Mouse (Mus musculus) CH12.LX (cell line): ENCODE measurements at regions not wholly inside any gene's neighbourhood (a gene's known extent, or its start where the extent isn't known, plus 50 kb on each side); places are given as distances from the start of the nearest gene placed in this dataset.

ENCODE experiments used
- BHLHE40 ChIP-seq: IDR thresholded peaks from 2 replicates; pipeline ENCODE4 v1.6.1; 2011; ENCODE audit warnings: mild to moderate bottlenecking, low read depth, low read length, improper control_type of control experiment
- CHD1 ChIP-seq: IDR thresholded peaks from 2 replicates; pipeline ENCODE4 v1.6.1; 2012; ENCODE audit warnings: low read depth, low read length, improper control_type of control experiment, inconsistent platforms
- CTCF ChIP-seq, 2 experiments: IDR thresholded peaks in 1 of 2; conservative IDR thresholded peaks in 1 of 2; 2 replicates each; pipeline ENCODE4 v1.5.1; 2011 to 2012; ENCODE audit warnings: low read depth in 2 of 2, low read length in 2 of 2, improper control_type of control experiment in 1 of 2, inconsistent platforms in 1 of 2, mild to moderate bottlenecking in 1 of 2, moderate library complexity in 1 of 2
- HCFC1 ChIP-seq: IDR thresholded peaks from 2 replicates; pipeline ENCODE4 v1.6.1; 2012; ENCODE audit warnings: low read depth, mild to moderate bottlenecking, inconsistent platforms, low read length, improper control_type of control experiment
- KAT2A ChIP-seq: IDR thresholded peaks from 2 replicates; pipeline ENCODE4 v1.6.1; 2012; ENCODE audit warnings: low read length, improper control_type of control experiment, inconsistent platforms; ENCODE audit not compliant: insufficient replicate concordance
- POLR2A ChIP-seq: IDR thresholded peaks from 2 replicates; pipeline ENCODE4 v1.6.1; 2011; ENCODE audit warnings: low read depth, mild to moderate bottlenecking, improper control_type of control experiment, low read length
- TBP ChIP-seq: conservative IDR thresholded peaks from 2 replicates; pipeline ENCODE4 v1.6.1; 2011; ENCODE audit warnings: low read depth, low read length, improper control_type of control experiment
- UBTF ChIP-seq: IDR thresholded peaks from 2 replicates; pipeline ENCODE4 v1.6.1; 2012; ENCODE audit warnings: low read depth, mild to moderate bottlenecking, inconsistent platforms, low read length, improper control_type of control experiment, moderate library complexity
- USF1 ChIP-seq: IDR thresholded peaks from 2 replicates; pipeline ENCODE4 v1.6.1; 2014; ENCODE audit warnings: low read depth, mild to moderate bottlenecking, inconsistent platforms, low read length, improper control_type of control experiment
- ZC3H11A ChIP-seq: IDR thresholded peaks from 2 replicates; pipeline ENCODE4 v1.6.1; 2012; ENCODE audit warnings: low read depth, mild to moderate bottlenecking, inconsistent platforms, low read length, improper control_type of control experiment

GRCm38 (mm10) chr15:59775781-59776180, 240.6 kb downstream of the 4933412E24Rik start:
- no peak for TF ChIP-seq TBP
- no peak for TF ChIP-seq CHD1
- no peak for TF ChIP-seq UBTF
- TF ChIP-seq KAT2A, result no peak
- TF ChIP-seq CTCF (conservative IDR thresholded peaks at IDR 0.05 in 1 of 2, IDR thresholded peaks at IDR 0.05 in 1 of 2; ENCODE audit: low read depth in 2 of 2, low read length in 2 of 2), result no peak
- TF ChIP-seq POLR2A, result no peak
- no peak for TF ChIP-seq USF1
- no peak for TF ChIP-seq ZC3H11A
- no peak for TF ChIP-seq BHLHE40
- TF ChIP-seq HCFC1, result no peak
